Mouse (Mus musculus) retina, adult 2 months (tissue): ENCODE data around the gene Ccsap.
"Not testable (repeated sequence)": the region's sequence is repeated elsewhere in the genome, so short reads cannot be mapped to it uniquely, and the experiment has no call there.

Experiments used
- DNase-seq: peaks from one replicate; pipeline ENCODE4 v3.0.0-alpha.2; 2012; ENCODE audit warnings: low read depth, low spot score

Gene Ccsap

GRCm38 (mm10) chr8:123838496-123838895 is 21.5 kb downstream of the Ccsap start:
- DNase-seq = no peak

DNA sequence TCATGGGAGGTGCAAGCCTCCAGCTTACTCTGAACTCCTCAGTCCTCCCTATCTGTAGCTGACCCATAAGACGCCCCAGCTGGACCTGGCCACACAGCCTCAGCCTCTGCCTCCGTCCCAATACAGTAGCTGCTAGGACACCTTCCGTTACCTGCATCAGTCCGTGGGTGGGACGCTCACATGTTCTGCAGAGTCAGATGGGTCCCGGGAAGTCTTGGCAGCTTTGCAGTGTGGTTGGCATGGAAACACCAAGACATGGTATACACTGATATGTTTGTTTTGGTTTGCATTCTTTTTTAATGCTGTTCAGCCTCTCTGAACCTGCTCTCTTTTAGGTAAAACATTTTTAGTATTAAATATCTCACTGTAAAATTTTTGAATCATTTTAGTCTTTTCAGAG is 23.7 kb downstream of the Ccsap start:
- no peak for DNase-seq

DNA sequence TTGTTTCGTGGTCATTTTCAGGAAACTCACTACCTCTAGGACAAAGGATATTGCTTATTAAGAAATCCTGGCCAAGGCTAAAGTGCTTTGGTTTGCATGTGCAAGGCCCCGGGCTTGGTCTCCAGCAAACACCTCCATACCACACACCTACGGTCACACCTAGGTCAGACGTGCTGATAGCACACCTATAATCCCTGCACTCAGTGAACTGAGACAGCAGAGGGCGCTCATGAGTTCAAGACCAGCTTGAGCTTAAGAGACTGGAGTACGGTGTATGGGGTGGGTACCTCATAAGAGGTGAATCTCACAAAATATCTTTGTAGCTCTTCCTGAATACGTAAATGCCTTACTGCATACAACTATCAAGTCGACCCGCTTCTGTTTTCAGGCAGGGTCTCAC is 24.6 kb downstream of the Ccsap start:
- peak; percentile 60 for DNase-seq

DNA sequence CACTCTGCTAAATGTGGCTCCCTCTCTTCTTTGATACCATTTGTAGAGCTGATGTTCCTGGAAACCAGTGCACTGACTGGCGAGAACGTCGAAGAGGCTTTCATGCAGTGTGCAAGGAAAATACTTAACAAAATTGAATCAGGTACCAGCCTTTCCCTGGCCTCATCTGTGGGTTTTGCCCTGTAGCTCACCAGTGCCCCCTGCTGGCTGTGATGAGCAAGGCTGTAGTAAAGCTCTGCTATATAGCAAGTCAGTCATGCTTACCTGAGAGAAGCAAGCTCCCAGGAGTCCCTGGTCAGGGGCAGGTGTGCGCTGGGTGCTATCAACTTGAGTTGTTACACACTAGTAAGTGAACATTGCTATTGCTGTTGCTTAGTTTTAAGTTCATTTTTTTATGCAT is 27.3 kb downstream of the Ccsap start:
- DNase-seq = no peak

GRCm38 (mm10) chr8:123827523-123827922 is 32.5 kb downstream of the Ccsap start:
- no peak for DNase-seq

DNA sequence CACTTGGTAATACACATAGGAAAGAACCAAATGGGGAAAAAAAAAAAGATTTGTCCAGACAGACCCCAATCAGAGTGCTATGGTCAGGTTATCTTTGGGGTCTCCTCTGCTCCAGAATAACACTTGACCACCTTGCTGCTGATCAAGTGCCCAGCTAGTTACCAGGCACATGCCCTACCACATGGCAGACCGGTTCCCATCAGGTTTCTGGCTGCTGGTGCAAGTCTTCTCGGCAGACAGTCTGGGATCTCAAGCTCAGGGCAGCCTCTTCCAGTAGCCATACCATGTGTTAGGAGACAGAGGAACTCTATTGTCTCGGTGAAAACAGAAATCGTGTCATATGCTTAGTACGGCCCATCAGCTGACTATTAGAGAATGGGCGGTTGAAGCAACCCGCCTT is 33.3 kb downstream of the Ccsap start:
- DNase-seq = no peak

DNA sequence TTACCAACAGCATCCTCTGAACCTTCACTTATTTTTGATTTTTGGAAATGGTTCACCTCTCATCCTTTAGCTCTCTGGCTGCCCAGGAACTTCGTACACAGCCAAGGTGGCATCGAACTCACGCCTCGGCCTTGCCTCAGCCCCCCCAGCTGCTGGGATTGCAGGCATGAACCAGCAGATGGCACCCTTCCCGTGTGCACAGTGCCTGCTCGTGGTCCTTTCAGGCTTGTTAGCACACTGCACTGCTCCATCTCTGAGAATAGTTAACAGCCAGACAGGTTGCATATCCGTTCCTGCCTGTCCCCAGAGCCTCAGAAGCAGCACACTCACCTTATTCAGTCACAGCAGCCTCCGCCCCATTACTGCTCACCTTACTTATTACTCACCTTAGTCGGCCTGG is 34.0 kb downstream of the Ccsap start:
- DNase-seq = no peak

DNA sequence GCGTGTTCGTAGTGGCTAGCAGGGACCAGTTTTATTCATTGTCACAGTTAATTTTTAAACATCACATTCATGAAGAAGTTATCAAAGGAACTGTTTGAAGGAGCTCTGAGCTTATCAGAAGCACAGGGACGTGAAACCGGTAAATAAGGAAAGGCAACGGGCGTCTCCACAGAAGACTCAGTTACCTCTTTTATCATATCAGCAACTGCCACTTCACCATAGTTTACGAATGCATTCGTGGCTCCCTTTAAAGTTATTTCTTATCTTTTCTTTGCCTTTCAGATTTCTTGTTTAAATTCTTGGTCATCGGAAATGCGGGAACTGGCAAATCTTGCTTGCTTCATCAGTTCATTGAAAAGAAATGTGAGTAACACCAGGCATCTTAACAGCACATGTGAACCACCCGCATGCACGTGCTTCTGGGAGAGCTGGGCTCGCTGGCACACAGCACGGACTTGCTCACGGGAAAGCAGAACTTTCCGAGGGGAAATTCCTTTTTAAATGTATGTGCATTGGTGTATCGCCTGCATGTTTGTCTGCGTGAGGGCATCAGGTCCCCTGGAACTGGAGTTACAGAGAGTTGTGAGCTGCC is 36.4 kb downstream of the Ccsap start:
- no peak for DNase-seq

- DNase-seq = no peak
Measured at GRCm38 (mm10) chr8:123823111-123823510, 36.9 kb downstream of the Ccsap start.

DNA sequence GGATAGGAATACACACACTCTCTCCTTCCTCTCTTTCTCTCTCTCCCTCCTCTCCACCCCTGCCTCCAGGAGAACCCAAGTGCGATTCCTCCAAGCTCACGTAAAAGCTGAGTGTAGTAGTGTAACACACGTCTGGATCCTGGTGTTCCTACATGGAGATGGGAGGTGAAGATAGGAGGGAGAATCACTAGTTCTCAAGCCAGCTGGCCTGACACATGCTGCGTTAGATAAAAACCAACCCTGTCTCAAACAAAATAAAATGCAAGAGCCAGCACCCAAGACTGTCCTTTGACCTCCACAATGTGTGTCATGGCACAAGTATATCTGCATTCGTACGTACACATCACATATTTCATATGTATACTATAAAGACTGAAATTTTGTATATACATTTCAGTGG is 39.2 kb downstream of the Ccsap start:
- DNase-seq = no peak

DNA sequence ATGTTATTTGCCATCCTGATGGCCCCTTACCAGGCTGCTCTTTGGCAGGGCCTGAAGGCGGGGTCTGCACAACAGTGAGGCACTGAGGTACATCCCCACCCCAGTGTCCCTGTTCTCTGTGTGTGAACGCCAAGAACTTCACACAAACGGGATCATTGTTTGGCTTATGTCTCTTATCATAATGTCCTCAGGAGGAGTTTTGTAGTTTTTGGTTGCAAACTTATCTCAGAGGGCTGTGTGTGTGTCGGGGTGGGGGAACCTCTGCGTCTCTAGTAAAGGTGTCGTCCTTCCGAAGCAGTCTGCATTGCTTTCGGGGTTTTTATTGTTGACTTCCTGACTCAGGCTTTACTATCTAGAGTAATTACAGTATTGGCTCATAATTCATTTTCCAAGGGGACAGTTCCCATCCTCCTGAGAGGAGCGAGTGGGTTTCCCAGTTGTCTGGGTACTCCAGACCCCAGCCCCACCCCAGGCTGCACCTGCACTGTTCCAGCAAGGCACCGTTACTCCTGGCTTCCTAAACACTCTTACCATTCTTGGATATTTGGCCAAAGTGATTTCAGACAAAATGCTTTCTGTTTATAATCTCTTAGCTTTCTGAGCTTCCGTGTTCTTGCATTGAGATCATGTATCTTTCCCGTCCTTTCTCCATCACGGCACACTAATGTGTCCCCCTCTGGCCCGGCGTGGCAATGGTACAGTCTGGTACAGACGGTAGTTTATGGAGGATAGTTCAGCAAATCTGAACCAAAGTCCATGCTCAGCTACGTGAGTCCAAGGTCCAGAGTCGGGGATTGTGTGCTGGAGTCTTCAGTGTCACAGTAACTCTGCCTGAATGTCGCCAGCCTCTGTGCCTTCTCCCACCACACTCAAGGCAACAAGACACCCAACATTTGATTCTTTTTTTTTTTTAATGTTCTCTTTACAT is 40.1 kb downstream of the Ccsap start:
- no peak for DNase-seq

GRCm38 (mm10) chr8:123817747-123818146 is 42.3 kb downstream of the Ccsap start:
- no peak for DNase-seq

- DNase-seq = no peak
Measured at GRCm38 (mm10) chr8:123816939-123817338, 43.1 kb downstream of the Ccsap start.

- no peak for DNase-seq
Measured at GRCm38 (mm10) chr8:123815325-123815724, 44.7 kb downstream of the Ccsap start.

DNA sequence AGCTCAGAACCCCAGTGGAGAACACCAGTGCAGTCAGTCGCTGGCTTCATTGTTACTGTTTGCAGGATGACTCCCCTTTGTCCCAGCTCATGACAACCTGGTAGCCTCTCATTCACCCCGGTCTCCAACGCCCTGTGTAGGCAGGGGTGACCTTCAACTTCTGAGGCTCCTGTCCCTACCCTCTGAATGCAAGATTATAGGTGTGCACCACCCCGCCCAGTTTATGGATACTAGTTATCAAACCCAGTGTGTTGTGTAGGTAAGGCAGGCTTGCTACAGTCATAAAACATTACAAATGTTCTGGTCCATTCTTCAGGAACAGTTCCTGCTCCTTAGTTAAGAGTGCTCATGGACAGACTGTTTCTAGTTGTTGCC is 46.1 kb downstream of the Ccsap start:
- no peak for DNase-seq

- DNase-seq = no peak
Measured at GRCm38 (mm10) chr8:123813173-123813891, 46.7 kb downstream of the Ccsap start.

DNA sequence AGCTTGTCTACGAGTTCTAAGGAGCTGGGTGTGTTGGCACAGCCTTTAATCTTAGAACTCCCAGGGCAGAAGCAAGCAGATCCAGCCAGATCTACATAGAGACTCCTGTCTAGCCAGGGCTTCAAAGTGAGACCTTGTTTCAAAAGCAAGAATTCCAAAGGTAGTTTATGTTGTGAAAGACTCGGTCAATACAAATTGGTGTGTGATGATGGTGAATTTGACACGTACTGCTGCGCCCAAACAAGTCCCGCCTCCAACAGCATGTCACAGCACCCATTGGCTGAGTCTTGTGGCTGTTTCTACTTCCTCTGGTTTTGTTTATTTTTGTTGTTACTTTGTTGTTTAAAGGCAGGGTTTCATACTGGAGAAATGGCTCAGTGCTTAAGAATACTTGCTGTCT is 47.8 kb downstream of the Ccsap start:
- DNase-seq = no peak

GRCm38 (mm10) chr8:123809342-123809741 is 50.7 kb downstream of the Ccsap start:
- DNase-seq = not testable (repeated sequence)

DNA sequence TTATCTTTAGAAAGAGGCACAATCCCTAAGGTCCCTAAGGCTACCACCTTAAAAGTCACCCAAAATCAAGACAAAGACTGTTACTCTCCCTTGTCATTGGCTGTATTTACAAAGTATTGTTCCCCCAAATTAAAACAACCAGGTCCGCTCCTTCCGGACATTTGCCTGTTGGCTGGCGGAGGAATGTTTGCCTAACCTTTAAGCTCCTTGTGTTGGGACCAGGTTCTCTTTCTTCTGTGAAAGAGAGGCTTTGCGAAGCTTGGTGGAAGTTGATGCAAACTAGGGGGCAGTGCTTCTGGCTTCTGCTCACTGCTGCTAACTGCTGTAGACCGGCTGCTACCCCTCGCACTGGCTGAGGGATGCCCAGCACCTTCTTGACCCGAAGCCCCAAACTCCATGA is 51.3 kb downstream of the Ccsap start:
- no peak for DNase-seq

DNA sequence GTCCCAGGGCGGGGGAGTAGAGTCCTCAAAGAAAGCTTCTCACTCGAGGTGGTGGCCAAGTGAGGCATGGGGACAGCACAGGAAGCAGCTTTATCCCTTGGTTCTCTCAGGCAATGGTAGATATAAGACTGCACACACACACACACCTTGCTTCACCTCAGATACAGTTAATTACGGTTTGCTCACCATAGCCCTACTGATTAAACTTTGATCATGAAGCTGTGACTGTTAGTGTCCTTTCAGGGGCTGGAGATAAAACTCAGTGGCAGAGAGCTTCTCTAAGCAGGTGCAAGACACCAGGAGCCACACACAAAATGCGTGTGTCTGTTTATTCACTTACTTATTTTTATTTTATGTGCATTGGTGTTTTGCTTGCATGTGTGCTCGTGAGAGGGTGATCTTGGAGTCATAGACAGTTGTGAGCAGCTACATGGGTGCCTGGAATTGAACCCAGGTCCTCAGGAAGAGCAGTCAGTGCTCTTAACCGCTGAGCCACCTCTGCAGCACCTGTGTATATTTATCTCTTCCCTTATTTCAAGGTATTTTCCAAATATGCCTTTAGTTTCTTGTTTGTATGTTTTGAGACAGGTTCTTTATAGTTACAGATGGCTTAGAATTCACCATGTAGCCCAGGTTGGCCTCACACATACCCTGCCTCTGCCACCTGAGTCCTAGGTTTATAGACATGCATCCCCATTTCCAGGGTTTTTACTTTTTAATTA is 52.0 kb downstream of the Ccsap start:
- DNase-seq = no peak

DNA sequence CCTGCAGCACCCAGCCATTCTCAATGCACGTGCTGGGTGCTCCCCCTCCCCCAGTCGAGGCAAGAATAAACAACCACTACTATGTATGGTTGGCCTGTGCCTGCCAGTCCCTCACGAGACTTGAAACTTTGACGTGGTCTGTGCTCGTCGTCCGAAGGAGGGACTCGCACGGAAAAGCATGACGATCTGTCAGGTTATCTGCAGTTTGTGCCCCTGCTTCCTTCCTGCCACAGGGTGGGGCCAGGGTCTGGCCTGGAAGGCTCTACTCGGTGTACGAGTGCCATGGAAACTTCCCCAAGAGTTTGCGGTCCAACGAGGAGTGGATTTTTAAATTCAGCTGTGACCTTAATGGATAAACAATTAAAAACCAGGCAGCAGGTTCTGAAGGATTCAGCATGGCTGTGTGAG is 53.0 kb downstream of the Ccsap start:
- DNase-seq = no peak

DNA sequence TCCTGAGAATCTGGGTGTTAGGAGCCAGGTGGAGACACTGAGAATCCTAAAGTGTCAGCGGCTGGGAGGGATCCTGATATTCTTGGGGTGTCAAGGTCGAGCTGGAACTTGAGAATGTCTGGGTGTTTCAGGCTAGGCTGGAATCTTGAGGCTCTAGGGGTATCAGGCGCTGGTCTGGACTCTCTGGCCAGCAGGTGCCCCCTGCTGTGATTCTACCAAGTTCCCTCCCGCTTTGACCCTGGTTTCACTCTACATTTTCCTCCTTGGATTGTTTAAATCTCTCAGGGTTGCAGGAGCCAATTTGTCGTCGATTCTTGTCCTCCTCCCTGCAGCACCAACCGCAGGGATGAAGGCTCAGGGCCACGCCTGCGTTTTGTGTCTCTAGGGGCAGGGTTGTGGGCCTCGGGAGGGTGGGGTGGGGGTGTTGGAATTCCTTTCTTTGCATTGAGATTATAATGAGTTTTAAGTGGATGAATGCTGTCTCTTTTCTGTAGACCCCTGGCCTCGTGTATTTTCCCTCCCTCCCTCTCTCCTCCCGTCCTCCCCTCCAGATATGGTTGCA is 53.6 kb downstream of the Ccsap start:
- DNase-seq = no peak
